In the genomic region with DNA sequence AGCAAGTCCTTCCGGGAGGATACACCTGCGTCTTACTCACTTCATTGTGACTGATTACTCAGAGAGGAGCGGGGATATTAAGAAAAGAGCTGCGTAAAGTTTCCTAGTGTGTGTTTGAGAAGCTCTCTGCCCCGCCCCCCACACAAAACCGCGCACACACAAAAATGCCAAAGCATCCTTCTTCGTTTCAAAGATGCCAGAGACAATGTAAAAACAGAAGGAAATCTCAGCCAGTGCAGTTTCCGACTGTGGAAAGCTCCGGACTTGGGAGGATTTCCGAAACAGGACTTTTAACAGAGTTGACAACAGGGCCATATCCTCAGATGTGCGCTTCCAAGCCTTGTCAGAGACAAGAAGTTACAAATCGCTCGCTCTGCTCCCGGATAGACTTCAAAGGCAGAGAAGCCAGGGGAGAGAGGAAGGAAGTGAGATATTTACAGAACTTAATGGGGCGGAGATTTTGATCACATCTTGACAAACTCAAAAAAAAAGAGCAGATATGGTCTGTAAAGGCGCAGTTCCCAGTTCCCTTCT, we compare ENCODE assay signal across 8 mouse cellular contexts. TPM values are rescaled to one million over a fixed set of nuclear protein-coding genes. Genes with fewer than 3 reads are reported as not detected.
DNase-seq lines count a peak whose midpoint lies in the region; ATAC-seq and TF ChIP-seq lines count a peak whose summit lies in the region.

No protein-coding gene starts in this region.

- no peaks in the 10 kb centered on the region for H3K9me3 ChIP-seq in forebrain, embryonic 16.5 days (ENCODE audit: control insufficient read depth, low read length)
- no peaks in the 10 kb centered on the region for H3K9me3 ChIP-seq in hindbrain, embryonic 15.5 days
- no peaks in the 10 kb centered on the region for H3K9me3 ChIP-seq in liver, embryonic 13.5 days (replicated peaks)

- no peaks in the 10 kb centered on the region for H3K36me3 ChIP-seq in forebrain, embryonic 16.5 days (ENCODE audit: control insufficient read depth, insufficient read depth)
- H3K36me3 ChIP-seq in hindbrain, embryonic 15.5 days: no peaks in the 10 kb centered on the region
- no peaks in the 10 kb centered on the region for H3K36me3 ChIP-seq in liver, embryonic 13.5 days
- no peaks in the 10 kb centered on the region for H3K36me3 ChIP-seq in myocyte (ENCODE audit: control insufficient read depth, insufficient read depth)

- WGBS in forebrain, embryonic 16.5 days: under 1% methylated on average over 17 of the region's 17 CpGs
- WGBS in hindbrain, embryonic 15.5 days: under 1% methylated on average over 17 of the region's 17 CpGs
- 1% methylated on average over 17 of the region's 17 CpGs for WGBS in liver, embryonic 13.5 days (ENCODE audit: insufficient replicate concordance)

- peaks cover 16% of the 10 kb centered on the region for H3K4me1 ChIP-seq in forebrain, embryonic 16.5 days (replicated peaks; ENCODE audit: control insufficient read depth, insufficient read depth, low read length)
- H3K4me1 ChIP-seq in hindbrain, embryonic 15.5 days (replicated peaks): peaks cover 18% of the 10 kb centered on the region
- H3K4me1 ChIP-seq in liver, embryonic 13.5 days (replicated peaks): peaks cover 17% of the 10 kb centered on the region; the same call in 1 of the 2 replicates

- H3ac ChIP-seq in myocyte (ENCODE audit: control insufficient read depth, insufficient read length): no peak overlapping the region

- TF ChIP-seq POLR2A in myocyte (IDR thresholded peaks at IDR 0.05; ENCODE audit: insufficient read length, low read depth): no peak

- H3K4me2 ChIP-seq in forebrain, embryonic 16.5 days (ENCODE audit: low read length): peak overlapping the region; percentile 95
- H3K4me2 ChIP-seq in hindbrain, embryonic 15.5 days: peak overlapping the region; percentile 84
- peak overlapping the region; percentile 77 for H3K4me2 ChIP-seq in liver, embryonic 13.5 days
- H3K4me2 ChIP-seq in myocyte (ENCODE audit: low read depth): peak overlapping the region; percentile 50

- H3K4me3 ChIP-seq in forebrain, embryonic 16.5 days (replicated peaks; ENCODE audit: low read length): peak overlapping the region; percentile 83
- peak overlapping the region; percentile 54 for H3K4me3 ChIP-seq in hindbrain, embryonic 15.5 days
- H3K4me3 ChIP-seq in liver, embryonic 13.5 days (replicated peaks): peak overlapping the region; percentile 59
- no peak overlapping the region for H3K4me3 ChIP-seq in myocyte

- peak; percentile 65 to 66 for DNase-seq in B cell, adult 2 months
- peak; percentile 42 for DNase-seq in Muller cell, postnatal 12 days (ENCODE audit: inconsistent ontology term)
- DNase-seq in liver, embryonic 13.5 days: no peak
- DNase-seq in thymus, postnatal 0 days (ENCODE audit: low spot score): peak; percentile 72

- H3K79me2 ChIP-seq in myocyte (ENCODE audit: control insufficient read depth, insufficient read depth): no peaks in the 10 kb centered on the region

- H3K9ac ChIP-seq in forebrain, embryonic 16.5 days (replicated peaks; ENCODE audit: low read depth, low read length): peak overlapping the region; percentile 81
- H3K9ac ChIP-seq in hindbrain, embryonic 15.5 days: peak overlapping the region; percentile 53
- H3K9ac ChIP-seq in liver, embryonic 13.5 days: no peak overlapping the region; the same call in 1 of the 2 replicates

- ATAC-seq in forebrain, embryonic 16.5 days: no peak
- no peak for ATAC-seq in hindbrain, embryonic 15.5 days (ENCODE audit: low FRiP score, low read depth)
- ATAC-seq in liver, embryonic 13.5 days (ENCODE audit: low read depth): no peak
- ATAC-seq in megakaryocyte-erythroid progenitor cell, adult 5-6 weeks (replicated peaks; ENCODE audit: low FRiP score, low TSS enrichment, poor library complexity, severe bottlenecking): no peak

- H3K27ac ChIP-seq in forebrain, embryonic 16.5 days (ENCODE audit: low read length): peak overlapping the region; percentile 87
- peak overlapping the region; percentile 88 for H3K27ac ChIP-seq in hindbrain, embryonic 15.5 days (replicated peaks)
- no peak overlapping the region for H3K27ac ChIP-seq in liver, embryonic 13.5 days

- no peaks in the 10 kb centered on the region for H3K27me3 ChIP-seq in forebrain, embryonic 16.5 days (replicated peaks; ENCODE audit: control insufficient read depth, insufficient read depth, low read length)
- H3K27me3 ChIP-seq in hindbrain, embryonic 15.5 days: no peaks in the 10 kb centered on the region
- H3K27me3 ChIP-seq in liver, embryonic 13.5 days: peaks cover 13% of the 10 kb centered on the region
- H3K27me3 ChIP-seq in myocyte (ENCODE audit: control insufficient read depth, insufficient read depth, insufficient read length): no peaks in the 10 kb centered on the region

TF ChIP-seq in myocyte, 11 proteins besides CTCF, POLR2A, EP300 and RAD21:
- TF ChIP-seq SRF (IDR thresholded peaks at IDR 0.05; ENCODE audit: control insufficient read depth, insufficient read length, low read depth) (no peak), POLR2AphosphoS2 (IDR thresholded peaks at IDR 0.05; ENCODE audit: insufficient read length, low read depth) (no peak), MAX (IDR thresholded peaks at IDR 0.05; ENCODE audit: low read depth) (no peak)

RNA-seq across cellular contexts. Expression of a gene that starts 1.4 kb away (rescaled TPM):
- 36.3 and 45.5 TPM in 2 replicates for polyA plus RNA-seq in forebrain, embryonic 16.5 days (2015; fragmentation: Nextera tagmentation; extraction: Ambion mirVana)
- polyA plus RNA-seq in hindbrain, embryonic 15.5 days (2015; fragmentation: Nextera tagmentation; extraction: Ambion mirVana): 33.1 and 33.2 TPM in 2 replicates
- polyA plus RNA-seq in liver, embryonic 13.5 days (2015; fragmentation: Nextera tagmentation; extraction: Ambion mirVana): 1.4 and 1.9 TPM in 2 replicates
- polyA plus RNA-seq in myocyte (2012; fragmentation: generic; extraction: Trizol): 0.20 TPM
- polyA plus RNA-seq in thymus, postnatal 0 days (2015; fragmentation: Nextera tagmentation; extraction: Ambion mirVana): 12.2 and 13.0 TPM in 2 replicates
- total RNA-seq in megakaryocyte-erythroid progenitor cell, adult 5-6 weeks (2014; fragmentation: Nextera tagmentation): 5.3 and 5.5 TPM in 2 replicates
- total RNA-seq in megakaryocyte-erythroid progenitor cell, adult 5-6 weeks (2017): 10.1 and 12.1 TPM in 2 replicates
